Mouse (Mus musculus): ENCODE results near the gene Asic2. TPM values are rescaled to one million over a fixed set of nuclear protein-coding genes. Genes with fewer than 3 reads are reported as not detected.
A peak's percentile ranks its signal among the peaks of the same experiment; 100 is the strongest.

Gene Asic2
- polyA plus RNA-seq, 1 experiment from 2014 or later: 13.9 TPM

- Histone ChIP-seq H3K4me2 (peak overlapping the region; percentile 95), H3K27me3 (replicated peaks) (peaks cover 13% of the 10 kb centered on the region), H3K9ac (peak overlapping the region; percentile 67), H3K4me1 (peaks cover 34% of the 10 kb centered on the region), H3K4me3 (peak overlapping the region; percentile 71), H3K9me3 (no peaks in the 10 kb centered on the region), H3K36me3 (replicated peaks) (no peaks in the 10 kb centered on the region), H3K27ac (peak overlapping the region; percentile 75)
- ATAC-seq (replicated peaks): peak; percentile 84
- under 1% methylated on average over 55 of the region's 55 CpGs for WGBS
These were observed 815.6 kb downstream of the Asic2 start for GRCm38 (mm10) chr11:81152460-81153160.

- ATAC-seq (replicated peaks): peak; percentile 54
- Histone ChIP-seq H3K27ac (peak overlapping the region; percentile 75), H3K4me1 (peaks cover 34% of the 10 kb centered on the region), H3K9ac (peak overlapping the region; percentile 67), H3K36me3 (replicated peaks) (no peaks in the 10 kb centered on the region), H3K27me3 (replicated peaks) (peaks cover 13% of the 10 kb centered on the region), H3K9me3 (no peaks in the 10 kb centered on the region), H3K4me3 (peak overlapping the region; percentile 71), H3K4me2 (peak overlapping the region; percentile 95)
- WGBS: under 1% methylated on average over 41 of the region's 42 CpGs
These were observed 816.3 kb downstream of the Asic2 start for GRCm38 (mm10) chr11:81152021-81152385.

DNA sequence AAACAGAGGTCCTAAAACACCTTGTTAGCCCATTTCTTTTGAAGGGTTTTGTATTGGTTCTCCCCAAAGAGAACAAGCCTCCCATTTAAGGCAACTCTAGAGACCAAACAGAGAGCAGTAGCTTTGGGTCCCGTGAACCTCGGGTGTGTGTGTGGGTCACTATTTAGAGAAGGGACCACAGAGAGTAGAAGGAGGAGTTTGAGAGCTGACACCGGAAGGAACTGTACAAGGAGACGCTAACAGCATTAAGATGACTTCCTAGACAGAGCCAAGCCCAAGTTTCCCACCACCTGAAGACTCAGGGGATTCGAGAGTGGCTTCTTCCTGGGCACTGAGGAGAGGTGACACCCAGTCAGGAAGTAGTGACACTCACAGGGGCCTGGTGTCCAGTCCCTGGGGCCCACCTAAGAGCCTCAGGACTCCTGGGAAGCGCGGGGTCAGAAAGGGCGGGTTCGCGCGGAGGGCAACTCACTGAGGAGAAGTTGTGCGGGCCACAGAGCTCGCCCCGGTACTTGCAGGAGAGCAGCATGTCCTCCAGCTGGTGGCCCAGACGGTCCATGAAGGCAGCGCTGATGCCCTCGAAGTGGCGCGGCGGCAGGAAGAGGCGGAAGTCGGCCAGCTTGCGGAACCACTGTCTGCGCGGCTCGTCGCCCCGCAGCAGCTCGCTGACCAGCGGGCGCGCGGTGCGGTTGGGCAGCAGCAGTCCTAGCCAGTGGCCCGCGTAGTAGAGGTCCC is 816.8 kb downstream of the Asic2 start:
- Histone ChIP-seq H3K27ac (no peak overlapping the region), H3K4me2 (peak overlapping the region; percentile 95), H3K4me3 (peak overlapping the region; percentile 71), H3K4me1 (peaks cover 34% of the 10 kb centered on the region), H3K27me3 (replicated peaks) (peaks cover 13% of the 10 kb centered on the region), H3K36me3 (replicated peaks) (no peaks in the 10 kb centered on the region), H3K9me3 (no peaks in the 10 kb centered on the region), H3K9ac (peak overlapping the region; percentile 67)
- peak; percentile 16; the same call in 1 of the 2 replicates for ATAC-seq (replicated peaks)
- 5% methylated on average over 36 of the region's 36 CpGs for WGBS

- no peak overlapping the region for H3K9ac ChIP-seq
- peak overlapping the region; percentile 20 for H3K4me3 ChIP-seq
- no peaks in the 10 kb centered on the region for H3K9me3 ChIP-seq
- peaks cover 13% of the 10 kb centered on the region for H3K27me3 ChIP-seq (replicated peaks)
- H3K36me3 ChIP-seq (replicated peaks): no peaks in the 10 kb centered on the region
- peak overlapping the region; percentile 95 for H3K4me2 ChIP-seq
- no peak overlapping the region for H3K27ac ChIP-seq
- H3K4me1 ChIP-seq: peaks cover 34% of the 10 kb centered on the region
- ATAC-seq (replicated peaks): no peak
- WGBS: 76% methylated on average over 8 of the region's 8 CpGs
These were observed 817.6 kb downstream of the Asic2 start for GRCm38 (mm10) chr11:81150621-81151020.

DNA sequence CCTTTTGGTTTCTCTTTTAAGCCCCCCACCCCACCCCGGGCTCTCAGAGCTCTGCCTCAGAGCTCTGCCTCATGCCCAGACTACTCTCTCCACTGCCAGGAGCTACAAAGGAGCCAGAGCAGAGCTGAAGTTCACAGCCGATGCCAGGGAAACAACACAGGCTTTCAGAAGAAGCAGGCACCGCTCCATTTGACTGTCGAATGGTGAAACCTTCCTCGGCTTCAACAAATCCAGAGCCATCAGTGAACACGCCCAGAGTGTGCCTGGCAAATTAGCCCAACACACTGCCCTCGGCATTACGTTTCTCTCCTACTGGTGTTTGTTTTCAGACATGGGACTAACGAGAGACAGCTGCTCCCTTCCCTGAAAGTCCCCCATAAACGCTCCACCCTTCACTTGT is 819.8 kb downstream of the Asic2 start:
- peaks cover 13% of the 10 kb centered on the region for H3K27me3 ChIP-seq (replicated peaks)
- no peaks in the 10 kb centered on the region for H3K36me3 ChIP-seq (replicated peaks)
- H3K9me3 ChIP-seq: no peaks in the 10 kb centered on the region
- WGBS: 70% methylated on average over 10 of the region's 10 CpGs
- H3K4me2 ChIP-seq: peak overlapping the region; percentile 5; the same call in 1 of the 2 replicates
- H3K4me3 ChIP-seq: no peak overlapping the region
- no peak for ATAC-seq (replicated peaks)
- H3K4me1 ChIP-seq: peaks cover 31% of the 10 kb centered on the region
- no peak overlapping the region for H3K9ac ChIP-seq
- no peak overlapping the region for H3K27ac ChIP-seq

DNA sequence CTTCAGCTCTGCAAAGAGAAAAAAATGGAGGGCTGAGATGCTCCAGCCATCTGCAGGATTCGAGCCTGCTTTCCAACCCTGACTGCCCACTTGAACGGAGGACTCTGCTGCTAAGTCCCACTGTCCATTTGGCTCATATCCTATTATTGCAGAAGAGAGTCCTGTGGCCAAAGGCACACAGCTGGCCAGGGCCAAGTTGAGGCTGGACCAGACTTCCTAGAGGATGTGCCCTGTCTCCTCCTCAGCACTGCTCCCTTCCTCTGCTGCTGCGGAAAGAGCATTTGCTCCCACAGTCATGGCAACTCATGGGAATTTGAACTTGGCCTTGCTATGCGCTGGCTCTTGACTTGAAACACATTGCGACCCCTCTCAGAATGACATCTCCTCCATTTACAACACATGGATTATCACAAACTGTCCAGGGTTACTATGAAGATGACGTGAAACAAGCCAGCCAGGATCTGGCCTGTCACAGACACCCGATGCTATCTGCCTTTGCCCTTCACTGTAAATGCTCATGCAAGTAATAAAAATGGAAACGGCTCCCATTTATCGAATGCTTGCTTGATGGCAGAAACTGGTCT is 821.6 kb downstream of the Asic2 start:
- Histone ChIP-seq H3K9ac (no peak overlapping the region), H3K4me1 (peaks cover 21% of the 10 kb centered on the region), H3K36me3 (replicated peaks) (no peaks in the 10 kb centered on the region), H3K4me2 (no peak overlapping the region), H3K9me3 (no peaks in the 10 kb centered on the region), H3K4me3 (no peak overlapping the region), H3K27ac (no peak overlapping the region), H3K27me3 (replicated peaks) (peaks cover 11% of the 10 kb centered on the region)
- no peak for ATAC-seq (replicated peaks)
- WGBS: 83% methylated on average over 9 of the region's 9 CpGs

GRCm38 (mm10) chr11:81135141-81135540 is 833.1 kb downstream of the Asic2 start:
- no peak overlapping the region for H3K9ac ChIP-seq
- no peaks in the 10 kb centered on the region for H3K9me3 ChIP-seq
- WGBS: 47% methylated on average over 4 of the region's 4 CpGs
- H3K27ac ChIP-seq: no peak overlapping the region
- H3K4me1 ChIP-seq: peaks cover 12% of the 10 kb centered on the region
- no peaks in the 10 kb centered on the region for H3K36me3 ChIP-seq (replicated peaks)
- no peak overlapping the region for H3K4me3 ChIP-seq
- no peak overlapping the region for H3K4me2 ChIP-seq
- H3K27me3 ChIP-seq (replicated peaks): no peaks in the 10 kb centered on the region
- ATAC-seq (replicated peaks): no peak

DNA sequence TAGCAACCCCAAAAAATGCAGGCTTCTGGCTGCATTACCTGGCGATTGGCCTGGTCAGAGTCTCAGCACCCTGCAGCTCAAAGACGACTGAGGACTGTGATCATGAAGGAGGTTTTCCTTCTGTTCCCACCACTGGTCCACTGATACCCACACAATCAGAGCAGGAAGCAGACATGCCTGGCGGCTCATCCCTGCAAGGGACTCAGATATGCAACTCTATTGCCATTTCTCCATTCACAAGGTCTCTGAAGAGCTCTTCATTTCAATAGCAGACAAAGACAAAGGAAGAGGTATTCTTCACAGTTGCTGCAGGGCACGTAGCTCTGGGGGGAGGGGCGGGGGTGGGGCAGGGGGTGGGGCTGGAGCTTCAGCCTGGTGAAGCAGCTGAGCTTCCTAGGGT is 834.3 kb downstream of the Asic2 start:
- no peak for ATAC-seq (replicated peaks)
- H3K36me3 ChIP-seq (replicated peaks): no peaks in the 10 kb centered on the region
- H3K4me2 ChIP-seq: no peak overlapping the region
- H3K9me3 ChIP-seq: no peaks in the 10 kb centered on the region
- H3K4me1 ChIP-seq: peaks cover 12% of the 10 kb centered on the region
- no peaks in the 10 kb centered on the region for H3K27me3 ChIP-seq (replicated peaks)
- no peak overlapping the region for H3K4me3 ChIP-seq
- no peak overlapping the region for H3K9ac ChIP-seq
- H3K27ac ChIP-seq: no peak overlapping the region
- WGBS: 15% methylated on average over 5 of the region's 5 CpGs

- Histone ChIP-seq H3K4me2 (no peak overlapping the region), H3K27ac (no peak overlapping the region), H3K9ac (no peak overlapping the region), H3K4me3 (no peak overlapping the region), H3K36me3 (replicated peaks) (no peaks in the 10 kb centered on the region), H3K4me1 (peaks cover 12% of the 10 kb centered on the region), H3K9me3 (no peaks in the 10 kb centered on the region), H3K27me3 (replicated peaks) (no peaks in the 10 kb centered on the region)
- WGBS: 93% methylated on average over 7 of the region's 7 CpGs
- no peak for ATAC-seq (replicated peaks)
These were observed 835.6 kb downstream of the Asic2 start for GRCm38 (mm10) chr11:81132669-81133068.

DNA sequence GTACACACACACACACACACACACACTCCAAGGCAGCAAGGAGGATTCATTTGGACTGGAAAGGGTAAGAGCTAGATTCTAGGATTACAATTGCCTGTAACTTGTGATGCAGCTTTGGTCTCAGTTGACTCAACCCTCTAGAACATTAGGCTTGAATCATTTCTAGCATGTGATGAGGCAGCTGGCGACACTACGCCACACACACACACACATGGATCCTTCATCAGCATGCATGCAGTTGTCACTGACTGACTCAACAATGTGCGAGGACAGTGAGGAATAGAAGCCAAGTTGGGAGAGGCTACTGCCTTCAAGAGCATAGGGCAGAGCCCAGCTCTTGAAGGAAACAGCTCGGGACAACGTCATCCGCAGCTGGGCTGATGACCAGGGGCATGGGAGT is 843.9 kb downstream of the Asic2 start:
- H3K27me3 ChIP-seq (replicated peaks): no peaks in the 10 kb centered on the region
- ATAC-seq (replicated peaks): no peak
- 94% methylated on average over 6 of the region's 6 CpGs for WGBS
- H3K36me3 ChIP-seq (replicated peaks): no peaks in the 10 kb centered on the region
- H3K27ac ChIP-seq: no peak overlapping the region
- H3K4me2 ChIP-seq: no peak overlapping the region
- H3K4me1 ChIP-seq: peaks cover 5% of the 10 kb centered on the region; the same call in 1 of the 2 replicates
- H3K9ac ChIP-seq: no peak overlapping the region
- H3K9me3 ChIP-seq: no peaks in the 10 kb centered on the region
- no peak overlapping the region for H3K4me3 ChIP-seq

DNA sequence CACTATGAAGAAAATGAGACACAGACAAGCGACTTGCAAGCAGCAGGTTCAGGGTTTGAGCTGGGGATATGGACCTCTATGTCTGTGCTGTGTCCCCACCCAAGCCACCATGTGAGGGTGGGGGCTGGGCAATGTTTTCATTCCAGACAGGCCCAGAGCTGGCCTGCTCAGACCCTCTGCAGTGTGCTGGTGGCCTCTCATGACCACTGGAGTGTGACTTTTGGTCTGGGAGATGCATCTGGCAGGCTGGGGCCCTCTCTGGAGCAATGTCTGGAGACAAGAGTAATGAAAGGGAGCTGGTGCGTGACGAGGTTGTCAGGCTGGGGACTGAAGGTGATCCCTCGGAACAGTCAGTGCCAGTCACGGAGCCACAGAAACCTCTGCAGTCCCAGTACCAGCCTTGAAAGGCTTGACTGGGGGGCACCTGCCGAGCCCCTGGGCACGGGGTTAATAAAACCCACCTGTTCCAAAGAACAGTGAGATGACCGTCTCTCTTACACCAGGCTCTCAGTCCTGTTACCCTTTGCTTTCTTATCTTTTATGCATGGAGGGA is 848.2 kb downstream of the Asic2 start:
- ATAC-seq (replicated peaks): no peak
- WGBS: 33% methylated on average over 8 of the region's 8 CpGs

GRCm38 (mm10) chr11:81118055-81118454 is 850.2 kb downstream of the Asic2 start:
- WGBS: 35% methylated on average over 7 of the region's 7 CpGs
- no peak for ATAC-seq (replicated peaks)
- Histone ChIP-seq H3K9ac (no peak overlapping the region), H3K4me2 (no peak overlapping the region), H3K27ac (peak overlapping the region; percentile 15; the same call in 1 of the 2 replicates), H3K27me3 (replicated peaks) (no peaks in the 10 kb centered on the region), H3K36me3 (replicated peaks) (no peaks in the 10 kb centered on the region), H3K9me3 (no peaks in the 10 kb centered on the region), H3K4me1 (peaks cover 9% of the 10 kb centered on the region; the same call in 1 of the 2 replicates), H3K4me3 (no peak overlapping the region)

More for the DNA sequence above, 848.2 kb downstream of the Asic2 start:
- no peak overlapping the region for H3K9ac ChIP-seq
- peaks cover 9% of the 10 kb centered on the region; the same call in 1 of the 2 replicates for H3K4me1 ChIP-seq
- H3K27me3 ChIP-seq (replicated peaks): no peaks in the 10 kb centered on the region
- no peaks in the 10 kb centered on the region for H3K9me3 ChIP-seq
- H3K27ac ChIP-seq: no peak overlapping the region
- no peak overlapping the region for H3K4me3 ChIP-seq
- no peaks in the 10 kb centered on the region for H3K36me3 ChIP-seq (replicated peaks)
- H3K4me2 ChIP-seq: no peak overlapping the region

Measured in midbrain, embryonic 15.5 days (tissue).